Mouse (Mus musculus) brain, embryonic 14.5 days (tissue): Measurements from ENCODE around the gene Pde4d.

Source experiments
- CTCF ChIP-seq: fragments of 200-500 bp; IDR thresholded peaks from 2 replicates; pipeline ENCODE4 v1.5.1; 2012; ENCODE audit warnings: inconsistent platforms, mild to moderate bottlenecking, moderate library complexity, borderline replicate concordance; ENCODE audit not compliant: insufficient read depth, insufficient read length; ENCODE audit errors: extremely low read depth
- POLR2A ChIP-seq: fragments of 200-500 bp; IDR thresholded peaks from 2 replicates; pipeline ENCODE4 v1.6.1; 2012; ENCODE audit warnings: mild to moderate bottlenecking, inconsistent platforms, borderline replicate concordance; ENCODE audit not compliant: poor library complexity, insufficient read depth, insufficient read length, severe bottlenecking; ENCODE audit errors: extremely low read depth

DNA sequence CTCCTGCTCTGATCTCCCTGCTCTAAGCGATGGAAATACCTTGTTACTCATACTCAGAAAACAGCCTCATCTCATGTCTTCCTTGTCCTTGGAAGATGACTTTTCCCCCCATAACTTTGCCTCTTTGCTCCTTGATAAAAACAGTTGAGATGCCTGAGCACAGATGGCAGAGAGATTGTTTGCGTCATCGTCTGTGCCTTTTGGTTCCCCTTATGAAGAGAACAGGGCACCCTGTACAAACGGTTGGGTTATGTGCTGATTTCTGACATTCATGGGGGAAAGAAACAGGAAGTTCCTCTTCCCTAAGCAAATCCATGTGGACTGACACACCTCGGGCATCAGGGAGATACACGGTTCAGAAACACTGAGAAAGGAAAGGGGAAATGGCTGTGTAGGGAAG, 1191.8 kb downstream of the Pde4d start:
- TF ChIP-seq CTCF = no peak
- TF ChIP-seq POLR2A = no peak
